ENCODE assay signal across 8 mouse cellular contexts in the genomic region with DNA sequence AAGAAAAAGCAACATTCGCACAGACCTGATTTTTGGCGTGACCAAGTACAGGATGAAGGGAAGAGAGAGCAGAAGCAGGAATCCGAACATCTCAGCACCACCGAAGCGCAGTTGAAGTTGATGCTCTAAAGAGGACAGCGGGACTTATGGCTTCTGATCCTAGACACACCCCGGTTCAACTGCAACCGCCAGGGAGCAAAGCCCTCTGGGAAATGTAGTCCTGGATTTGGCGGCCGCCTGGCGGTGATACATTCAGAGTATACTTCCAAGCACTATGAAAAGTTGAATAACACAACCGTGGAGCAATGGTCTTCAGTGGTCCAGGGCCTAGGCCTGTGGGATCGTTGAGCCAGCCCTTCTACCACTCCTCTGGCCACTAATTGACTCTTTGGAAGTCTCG. TPM values are rescaled to one million over a fixed set of nuclear protein-coding genes. Genes with fewer than 3 reads are reported as not detected.
DNase-seq lines count a peak whose midpoint lies in the region; ATAC-seq lines count a peak whose summit lies in the region.

No protein-coding gene starts in this region.

- WGBS in hindbrain, embryonic 15.5 days, result 5% methylated on average over 14 of the region's 14 CpGs

- H3K9me3 ChIP-seq in hindbrain, embryonic 15.5 days, result no peaks in the 10 kb centered on the region
- no peaks in the 10 kb centered on the region for H3K9me3 ChIP-seq in megakaryocyte, embryonic 14.5 days

- H3K36me3 ChIP-seq in hindbrain, embryonic 15.5 days, result peaks cover 17% of the 10 kb centered on the region; the same call in 1 of the 2 replicates
- H3K36me3 ChIP-seq in megakaryocyte, embryonic 14.5 days (replicated peaks; ENCODE audit: low read length), result peaks cover 34% of the 10 kb centered on the region

- H3K27ac ChIP-seq in hindbrain, embryonic 15.5 days (replicated peaks), result peak overlapping the region; percentile 84

- H3K4me2 ChIP-seq in hindbrain, embryonic 15.5 days, result peak overlapping the region; percentile 71

- peak; percentile 64 to 73 for DNase-seq in cerebellum, postnatal 36 days
- peak; percentile 67 to 77 for DNase-seq in frontal cortex, postnatal 36 days (ENCODE audit: low spot score in 2 of 2)
- peak; percentile 56 for DNase-seq in left cerebral cortex, adult 8-10 months (ENCODE audit: low spot score in 2 of 2)
- peak; percentile 85 to 87 for DNase-seq in right cerebral cortex, postnatal 10 days (ENCODE audit: low spot score in 2 of 2)
- DNase-seq in urinary bladder, postnatal 14 days (ENCODE audit: low spot score), result peak; percentile 81

- ATAC-seq in activated CD4-positive, CD25-positive, alpha-beta regulatory T cell, adult 4 months, result peak; percentile 86
- peak; percentile 85 for ATAC-seq in hindbrain, embryonic 15.5 days (ENCODE audit: low FRiP score, low read depth)

- H3K4me3 ChIP-seq in hindbrain, embryonic 15.5 days, result peak overlapping the region; percentile 57
- peak overlapping the region; percentile 94 for H3K4me3 ChIP-seq in megakaryocyte, embryonic 14.5 days (replicated peaks)

- H3K4me1 ChIP-seq in hindbrain, embryonic 15.5 days (replicated peaks), result peaks cover 29% of the 10 kb centered on the region
- H3K4me1 ChIP-seq in megakaryocyte, embryonic 14.5 days, result peaks cover 45% of the 10 kb centered on the region

- H3K9ac ChIP-seq in hindbrain, embryonic 15.5 days, result peak overlapping the region; percentile 59

- no peaks in the 10 kb centered on the region for H3K27me3 ChIP-seq in hindbrain, embryonic 15.5 days
- no peaks in the 10 kb centered on the region for H3K27me3 ChIP-seq in megakaryocyte, embryonic 14.5 days (replicated peaks)

RNA-seq across cellular contexts. Expression of a gene that starts 0.4 kb away (rescaled TPM):
- 10 to 100 TPM; 13.2 to 17.5 TPM for polyA plus RNA-seq in activated CD4-positive, CD25-positive, alpha-beta regulatory T cell, adult 4 months (2017; shearing (Covaris generic))
- 35.2 and 36.3 TPM in 2 replicates for polyA plus RNA-seq in hindbrain, embryonic 15.5 days (2015; fragmentation: Nextera tagmentation; extraction: Ambion mirVana)
- 10 to 100 TPM; 23.6 to 29.3 (median 24.5) TPM for total RNA-seq in left cerebral cortex, adult 8-10 months (2022)
- polyA plus RNA-seq in megakaryocyte, embryonic 14.5 days (2012; ENCODE audit: insufficient read depth, low replicate concordance), result 1.2 and 2.0 TPM in 2 replicates

RNA-seq across cellular contexts. Expression of a gene that starts 17.0 kb away (rescaled TPM):
- 10 to 100 TPM; 11.2 to 20.6 TPM for polyA plus RNA-seq in activated CD4-positive, CD25-positive, alpha-beta regulatory T cell, adult 4 months (2017; shearing (Covaris generic))
- 0.75 and 1.1 TPM in 2 replicates for polyA plus RNA-seq in hindbrain, embryonic 15.5 days (2015; fragmentation: Nextera tagmentation; extraction: Ambion mirVana)
- 1 to 10 TPM; 1.4 to 2.7 (median 2.2) TPM for total RNA-seq in left cerebral cortex, adult 8-10 months (2022)
- 0.13 TPM in 1 of 2 replicates, not detected in the other for polyA plus RNA-seq in megakaryocyte, embryonic 14.5 days (2012; ENCODE audit: insufficient read depth, low replicate concordance)

RNA-seq across cellular contexts. Expression of a gene that starts 19.2 kb away (rescaled TPM):
- polyA plus RNA-seq in activated CD4-positive, CD25-positive, alpha-beta regulatory T cell, adult 4 months (2017; shearing (Covaris generic)), result 10 to 100 TPM; 38.2 to 61.7 TPM
- polyA plus RNA-seq in hindbrain, embryonic 15.5 days (2015; fragmentation: Nextera tagmentation; extraction: Ambion mirVana), result 221 and 231 TPM in 2 replicates
- 100 to 1,000 TPM; 236 to 253 (median 243) TPM for total RNA-seq in left cerebral cortex, adult 8-10 months (2022)
- polyA plus RNA-seq in megakaryocyte, embryonic 14.5 days (2012; ENCODE audit: insufficient read depth, low replicate concordance), result 75.9 and 102 TPM in 2 replicates

Comparison
In these comparisons a context has a peak if more than half of its experiments do, and no peak if none do; other contexts are left out.
1. Peak in every context shown above with its lines: DNase-seq, ATAC-seq, H3K4me3 ChIP-seq and H3K27ac ChIP-seq.